ENCODE assay signal across 10 mouse cellular contexts in the genomic region with DNA sequence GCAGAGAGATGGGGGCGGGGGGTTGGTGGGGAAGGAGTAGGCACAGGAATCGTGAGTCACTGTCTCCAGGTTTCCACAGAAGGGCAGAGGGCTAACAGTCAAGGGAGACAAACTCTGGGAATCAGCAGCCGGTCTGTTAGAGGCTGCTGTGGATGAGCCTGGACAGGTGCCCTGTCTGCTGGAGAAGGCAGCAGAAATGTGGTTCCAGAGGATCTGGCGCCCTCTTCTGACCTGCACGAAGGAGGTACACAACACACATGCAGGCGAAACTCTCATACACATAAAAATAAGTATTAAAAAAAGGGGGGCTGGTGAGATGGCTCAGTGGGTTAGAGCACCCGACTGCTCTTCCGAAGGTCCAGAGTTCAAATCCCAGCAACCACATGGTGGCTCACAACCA. TPM values are rescaled to one million over a fixed set of nuclear protein-coding genes. Genes with fewer than 3 reads are reported as not detected.
A peak's percentile ranks its signal among the peaks of the same experiment; 100 is the strongest.
DNase-seq lines count a peak whose midpoint lies in the region; ATAC-seq and TF ChIP-seq lines count a peak whose summit lies in the region.
"Had no signal": no experiment of that assay in that cellular context is flagged by ENCODE, and none has a peak within 500 bp of the region (broad histone marks: within the 10 kb centered on the region; RNA-seq: fewer than 3 reads in every experiment).

No protein-coding gene starts in this region.

- peak; percentile 18 for DNase-seq in gastrocnemius, adult 2 months
- no peak for DNase-seq in gastrocnemius, postnatal 36 days
- peak; percentile 29 for DNase-seq in thymus, postnatal 4 days
- no peak for DNase-seq in thymus, postnatal 0 days (ENCODE audit: low spot score)
- peak; percentile 33 for DNase-seq in forelimb bud, embryonic 11.5 days (ENCODE audit: low read depth, low spot score)
- DNase-seq in retina, postnatal 7 days (ENCODE audit: low read depth, low spot score), result peak; percentile 2
- DNase-seq in cerebellum, postnatal 36 days, result no peak

- peak; percentile 17; the same call in 1 of the 2 replicates for TF ChIP-seq CTCF in gastrocnemius, adult 2 months (IDR thresholded peaks at IDR 0.05)

- intact Hi-C loops in gastrocnemius, adult 2 months (cut with DNase I), result no loop called here
- intact Hi-C loops in gastrocnemius, postnatal 36 days (cut with DNase I), result no loop called here

- ATAC-seq in inflammation-experienced regulatory T-cells, adult 6 months, result no peak
- ATAC-seq: Patski had no signal

- H3K27ac ChIP-seq in gastrocnemius, adult 2 months, result no peak overlapping the region

- H3K4me3 ChIP-seq in gastrocnemius, adult 2 months, result no peak overlapping the region

RNA-seq across cellular contexts. Expression of gene Gm12845, which starts 13.3 kb away (rescaled TPM):
- total RNA-seq in gastrocnemius, adult 2 months (2021), result not detected
- not detected for total RNA-seq in gastrocnemius, postnatal 36 days (2021)
- not detected in 2 replicates for polyA plus RNA-seq in thymus, postnatal 0 days (2015; fragmentation: Nextera tagmentation; extraction: Ambion mirVana)
- polyA plus RNA-seq in inflammation-experienced regulatory T-cells, adult 6 months (2017; shearing (Covaris generic)), result not detected
- polyA plus RNA-seq: neural tube, embryonic 14.5 days; Patski had no signal

RNA-seq across cellular contexts. Expression of gene Klf17, which starts 27.9 kb away (rescaled TPM):
- total RNA-seq in gastrocnemius, adult 2 months (2021), result not detected
- total RNA-seq in gastrocnemius, postnatal 36 days (2021), result not detected
- 0.10 TPM in 1 of 2 replicates, not detected in the other for polyA plus RNA-seq in thymus, postnatal 0 days (2015; fragmentation: Nextera tagmentation; extraction: Ambion mirVana)
- under 1 TPM in 1 of 3 experiments, not detected in 2; 0.15 TPM for polyA plus RNA-seq in inflammation-experienced regulatory T-cells, adult 6 months (2017; shearing (Covaris generic))
- polyA plus RNA-seq: neural tube, embryonic 14.5 days; Patski had no signal

RNA-seq across cellular contexts. Expression of gene Dmap1, which starts 55.5 kb away (rescaled TPM):
- 10 to 100 TPM; 15.1 to 17.5 TPM for total RNA-seq in gastrocnemius, adult 2 months (2021)
- total RNA-seq in gastrocnemius, postnatal 36 days (2021), result 10 to 100 TPM; 14.4 to 16.2 TPM
- polyA plus RNA-seq in thymus, postnatal 0 days (2015; fragmentation: Nextera tagmentation; extraction: Ambion mirVana), result 51.7 and 53.7 TPM in 2 replicates
- polyA plus RNA-seq in inflammation-experienced regulatory T-cells, adult 6 months (2017; shearing (Covaris generic)), result 10 to 100 TPM; 19.5 to 27.7 (median 21.6) TPM

Comparison
In these comparisons a context has a peak if more than half of its experiments do, and no peak if none do; other contexts are left out.
1. DNase-seq: peak in gastrocnemius, adult 2 months (single experiment), thymus, postnatal 4 days (single experiment), forelimb bud, embryonic 11.5 days (single experiment) and retina, postnatal 7 days (single experiment); none in gastrocnemius, postnatal 36 days (0 of 2), thymus, postnatal 0 days (single experiment) and cerebellum, postnatal 36 days (0 of 2).